Mouse (Mus musculus) kidney, adult 18-20 months (tissue): ENCODE measurements around the gene Cd302.
A peak's percentile ranks its signal among the peaks of the same experiment; 100 is the strongest.

Source experiments
- DNase-seq: peaks from one replicate; pipeline ENCODE4 v3.0.0; 2021

Gene Cd302

DNA sequence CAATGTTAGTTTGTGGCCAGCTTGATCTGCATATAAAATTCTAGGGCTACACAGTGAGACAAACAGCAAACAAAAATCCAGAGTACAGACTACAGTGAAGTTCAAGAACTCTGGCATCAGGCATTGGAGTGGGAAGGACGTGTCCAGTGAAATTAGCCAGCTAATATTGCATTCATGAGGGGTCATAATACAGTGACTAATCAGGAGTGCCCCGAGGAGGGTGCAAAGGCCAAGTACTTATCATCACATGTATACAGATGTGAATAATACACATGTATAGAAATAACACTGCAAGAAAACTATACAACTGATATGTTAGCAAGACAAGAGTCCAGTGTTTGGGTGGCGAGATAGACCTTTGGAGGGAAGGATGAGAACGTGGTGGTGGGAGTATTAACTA, 31.5 kb downstream of the Cd302 start:
- no peak for DNase-seq

DNA sequence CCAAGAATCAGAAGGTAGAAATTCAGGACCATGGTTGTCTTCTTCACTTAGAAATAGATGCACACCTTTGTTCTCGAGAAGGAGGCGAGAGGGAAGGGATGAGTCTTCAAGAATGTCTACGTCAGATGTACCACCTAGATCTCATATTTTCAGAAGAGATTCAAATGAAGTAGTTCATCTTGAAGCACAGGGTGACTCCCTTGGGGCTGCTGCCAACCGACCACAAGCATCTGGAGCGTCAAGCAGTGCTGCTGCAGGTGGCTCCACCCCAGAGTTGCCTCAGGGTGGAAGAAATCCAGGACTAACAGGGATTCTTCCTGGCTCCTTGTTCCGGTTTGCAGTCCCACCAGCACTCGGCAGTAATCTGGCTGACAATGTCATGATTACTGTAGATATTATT, 49.8 kb downstream of the Cd302 start:
- no peak for DNase-seq

DNA sequence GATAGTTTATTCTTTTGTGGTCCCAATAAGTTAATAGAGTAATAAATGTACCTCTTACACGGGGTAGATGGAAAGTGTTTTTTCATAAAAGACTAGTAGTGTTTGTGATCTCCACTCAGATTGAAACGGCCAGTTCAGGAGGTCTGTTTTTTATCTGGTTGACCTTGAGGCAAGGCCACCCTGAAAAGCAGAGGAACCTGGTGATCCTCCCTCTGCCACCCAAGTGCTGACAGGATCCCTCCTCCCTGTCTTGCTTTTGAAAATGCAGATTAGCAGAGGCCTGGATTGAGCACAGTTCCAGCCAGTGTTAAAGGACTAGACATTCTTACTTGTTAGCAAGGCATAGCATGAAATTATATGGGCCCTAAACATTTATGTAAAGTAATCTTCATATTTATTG, 51.1 kb downstream of the Cd302 start:
- DNase-seq = no peak

DNA sequence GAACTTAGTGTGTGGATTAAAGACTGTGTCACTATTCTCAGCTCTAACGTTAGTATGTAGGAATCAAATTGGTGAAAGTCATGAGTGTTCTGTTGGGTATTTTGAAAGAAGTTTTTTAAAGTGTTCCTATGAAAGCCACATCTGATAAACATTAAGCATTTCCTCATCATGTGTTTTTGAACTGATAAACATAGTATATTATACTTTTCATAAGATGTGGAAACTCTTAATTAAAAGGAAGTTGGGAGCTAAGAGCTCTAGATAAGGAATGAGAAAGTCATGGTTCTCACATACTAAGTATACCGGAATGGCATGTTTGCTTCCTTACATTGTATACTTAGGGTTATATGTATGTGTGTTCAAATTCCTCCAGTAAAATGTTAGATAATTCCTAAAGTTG, 53.9 kb downstream of the Cd302 start:
- no peak for DNase-seq

DNA sequence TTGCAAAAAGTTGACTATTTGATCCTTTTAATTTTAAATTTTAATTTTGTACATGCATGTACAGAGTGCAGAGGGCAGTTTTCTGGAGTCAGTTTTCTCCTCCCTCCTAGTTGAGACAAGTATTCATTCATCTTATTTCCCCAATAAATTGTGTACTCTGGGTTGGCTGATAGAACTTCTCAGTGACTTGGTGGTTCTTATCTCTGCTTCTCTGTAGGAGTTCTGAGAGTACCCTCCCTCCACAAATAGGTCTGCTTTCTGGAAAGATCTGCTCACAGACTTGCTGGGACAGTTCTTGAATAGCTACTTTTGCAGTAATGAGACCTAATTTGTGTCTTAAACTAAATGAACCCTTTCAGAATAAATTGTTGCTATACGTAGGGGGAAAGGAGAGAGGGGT, 55.8 kb downstream of the Cd302 start:
- DNase-seq = no peak

DNA sequence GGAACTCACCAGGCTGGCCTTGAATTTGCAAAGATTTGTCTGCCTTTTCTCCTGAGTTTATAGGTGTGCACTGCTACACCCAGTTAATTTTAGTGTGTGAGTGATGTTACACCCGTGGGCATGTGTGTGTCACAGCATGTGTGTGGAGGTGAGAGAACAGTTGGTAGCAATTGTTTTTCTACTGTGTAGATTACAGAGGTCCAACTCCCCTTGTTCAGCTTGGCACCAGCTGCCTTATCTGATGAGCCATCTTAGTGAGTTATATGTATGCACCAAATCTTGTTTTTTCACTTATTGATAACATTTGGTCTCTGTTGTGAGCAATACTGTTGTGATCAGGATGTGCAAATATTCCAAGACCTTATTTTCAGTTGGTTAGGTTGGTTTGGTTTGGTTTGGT, 60.8 kb downstream of the Cd302 start:
- DNase-seq = no peak

DNA sequence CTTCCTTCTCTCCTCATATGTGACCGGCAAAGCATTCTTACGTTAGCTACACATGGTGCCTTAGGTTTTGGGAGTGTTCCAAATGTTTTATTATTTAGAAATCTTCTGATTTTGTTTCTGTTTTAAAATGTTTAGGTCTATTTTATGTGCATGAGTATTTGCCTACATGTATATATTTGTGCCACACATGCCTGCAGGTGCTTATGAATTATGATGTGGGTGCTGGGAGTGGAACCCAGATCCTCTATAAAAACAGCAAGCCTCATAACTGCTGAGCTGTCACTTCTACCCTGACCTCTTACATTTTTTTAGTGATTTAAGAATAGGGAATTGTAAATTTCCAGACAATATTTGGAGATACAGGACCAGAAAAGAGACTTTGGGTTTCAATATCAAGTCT, 62.3 kb downstream of the Cd302 start:
- DNase-seq = no peak

DNA sequence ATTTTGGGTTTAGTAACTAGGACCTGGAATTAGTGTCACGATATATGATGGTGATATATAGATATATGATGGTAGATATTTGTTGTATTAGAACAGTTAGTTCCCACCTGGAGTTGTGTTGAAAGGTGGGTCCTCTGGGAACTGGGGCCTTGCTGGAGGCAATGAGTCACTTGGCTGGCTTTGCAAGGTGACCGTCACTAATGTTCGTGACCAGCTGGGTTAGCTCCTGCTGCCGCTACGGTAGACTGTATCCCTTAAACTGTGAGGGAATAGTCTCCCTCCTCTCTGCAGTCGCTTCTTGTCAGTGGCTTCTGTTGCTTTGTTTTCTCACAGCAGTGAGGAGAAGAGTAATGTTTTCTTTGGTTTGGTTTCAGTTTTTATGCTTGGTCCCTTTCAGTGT, 63.1 kb downstream of the Cd302 start:
- DNase-seq = no peak

DNA sequence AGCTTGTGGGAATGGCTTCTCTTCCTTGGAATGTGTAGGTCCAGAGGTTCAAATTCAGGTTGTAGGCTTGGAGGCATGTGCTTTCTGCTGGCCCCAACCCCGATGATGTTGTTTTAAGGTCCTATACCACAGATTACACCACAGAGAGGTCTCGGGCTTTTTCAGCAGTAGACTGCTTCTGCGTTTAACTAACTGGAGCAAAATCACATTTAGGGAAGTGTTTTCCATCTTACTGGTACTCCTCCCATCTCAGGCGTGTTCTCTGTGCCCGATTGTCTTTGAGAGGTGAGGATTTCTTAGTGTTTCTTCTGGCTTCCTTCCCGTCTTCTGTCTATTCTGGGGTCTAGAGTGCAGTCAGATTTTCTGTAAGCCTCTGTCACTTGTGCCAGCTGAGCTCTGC, 66.7 kb downstream of the Cd302 start:
- DNase-seq = no peak

DNA sequence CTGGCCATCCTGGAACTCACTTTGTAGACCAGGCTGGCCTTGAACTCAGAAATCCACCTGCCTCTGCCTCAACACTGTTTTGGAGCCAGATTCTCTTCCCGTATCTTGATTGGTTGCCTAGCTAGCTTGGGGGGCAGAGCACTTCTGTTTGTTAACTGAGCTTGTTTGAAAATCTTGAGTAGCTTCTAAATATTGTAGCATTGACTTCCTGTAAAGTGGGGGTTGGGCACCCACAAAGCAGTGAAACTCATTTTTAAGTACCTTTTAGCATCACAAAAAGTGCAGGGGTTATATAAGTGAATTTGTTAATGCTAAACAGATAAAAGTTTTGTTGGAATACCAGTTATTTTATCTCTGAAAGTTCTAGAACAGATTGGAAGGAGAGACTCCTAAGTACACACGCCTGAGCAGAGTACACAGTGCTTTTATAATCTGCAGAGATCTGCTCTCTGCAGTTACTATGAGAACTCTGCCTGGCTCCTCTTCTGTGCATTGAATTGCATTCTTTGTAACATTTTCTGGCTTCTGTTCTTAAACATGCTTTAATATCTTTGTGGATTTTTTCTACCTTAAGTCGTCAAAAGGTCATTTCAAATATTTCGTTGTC, 67.6 kb downstream of the Cd302 start:
- DNase-seq = no peak

DNA sequence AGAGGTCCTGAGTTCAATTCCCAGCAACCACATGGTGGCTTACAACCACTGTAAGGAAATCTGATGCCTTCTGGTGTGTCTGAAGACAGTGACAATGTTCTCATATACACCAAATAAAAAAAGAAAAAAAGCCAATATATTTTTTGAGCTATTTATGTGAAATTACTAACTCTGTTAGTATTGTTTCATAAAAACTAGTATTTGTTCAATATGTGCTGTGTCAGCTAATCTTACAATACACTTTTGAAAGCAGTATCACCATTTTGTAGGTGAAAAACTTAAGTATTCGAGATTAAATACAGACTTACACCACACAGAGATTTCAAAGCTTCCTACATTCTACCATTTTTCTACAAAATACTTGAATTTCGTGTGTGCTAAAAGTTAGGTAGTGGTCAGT, 69.6 kb downstream of the Cd302 start:
- no peak for DNase-seq

DNA sequence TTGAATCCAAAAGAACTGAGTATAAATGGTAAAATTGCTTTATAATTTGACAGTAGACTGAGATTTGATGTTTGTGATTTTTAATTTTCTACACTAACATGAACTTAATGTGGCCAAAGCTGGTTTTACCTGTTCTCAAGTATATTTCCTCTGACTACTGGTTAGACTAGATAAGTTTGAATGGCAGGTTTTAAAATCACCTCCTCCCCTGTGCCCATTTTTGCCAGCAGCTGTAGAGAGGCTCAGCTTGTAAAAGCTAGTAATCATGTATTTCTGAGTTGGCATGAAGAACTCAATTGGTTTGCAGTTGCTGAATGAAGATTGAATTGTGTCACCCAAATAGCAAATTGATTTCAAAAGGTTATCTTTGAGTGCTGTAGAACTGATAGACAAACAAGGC, 71.8 kb downstream of the Cd302 start:
- DNase-seq = no peak

DNA sequence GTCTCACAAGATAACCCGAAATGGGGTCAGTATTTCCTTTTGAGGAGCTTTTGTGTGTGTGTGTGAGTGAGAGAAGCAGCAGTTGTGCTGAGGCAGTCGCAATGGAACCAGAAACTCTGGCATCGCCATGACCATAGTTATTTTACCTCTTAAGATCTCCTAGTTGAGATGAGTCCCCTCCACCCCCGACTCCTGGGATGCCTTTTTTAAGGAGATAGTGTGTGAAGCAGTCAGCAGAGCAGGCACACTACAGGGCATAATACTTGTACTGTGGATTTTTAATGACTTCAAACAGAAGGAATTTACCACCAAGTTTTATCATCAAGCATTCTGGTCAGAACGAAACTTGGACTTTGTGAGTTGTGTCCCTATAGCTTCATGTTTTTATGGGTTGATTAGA, 73.5 kb downstream of the Cd302 start:
- no peak for DNase-seq

DNA sequence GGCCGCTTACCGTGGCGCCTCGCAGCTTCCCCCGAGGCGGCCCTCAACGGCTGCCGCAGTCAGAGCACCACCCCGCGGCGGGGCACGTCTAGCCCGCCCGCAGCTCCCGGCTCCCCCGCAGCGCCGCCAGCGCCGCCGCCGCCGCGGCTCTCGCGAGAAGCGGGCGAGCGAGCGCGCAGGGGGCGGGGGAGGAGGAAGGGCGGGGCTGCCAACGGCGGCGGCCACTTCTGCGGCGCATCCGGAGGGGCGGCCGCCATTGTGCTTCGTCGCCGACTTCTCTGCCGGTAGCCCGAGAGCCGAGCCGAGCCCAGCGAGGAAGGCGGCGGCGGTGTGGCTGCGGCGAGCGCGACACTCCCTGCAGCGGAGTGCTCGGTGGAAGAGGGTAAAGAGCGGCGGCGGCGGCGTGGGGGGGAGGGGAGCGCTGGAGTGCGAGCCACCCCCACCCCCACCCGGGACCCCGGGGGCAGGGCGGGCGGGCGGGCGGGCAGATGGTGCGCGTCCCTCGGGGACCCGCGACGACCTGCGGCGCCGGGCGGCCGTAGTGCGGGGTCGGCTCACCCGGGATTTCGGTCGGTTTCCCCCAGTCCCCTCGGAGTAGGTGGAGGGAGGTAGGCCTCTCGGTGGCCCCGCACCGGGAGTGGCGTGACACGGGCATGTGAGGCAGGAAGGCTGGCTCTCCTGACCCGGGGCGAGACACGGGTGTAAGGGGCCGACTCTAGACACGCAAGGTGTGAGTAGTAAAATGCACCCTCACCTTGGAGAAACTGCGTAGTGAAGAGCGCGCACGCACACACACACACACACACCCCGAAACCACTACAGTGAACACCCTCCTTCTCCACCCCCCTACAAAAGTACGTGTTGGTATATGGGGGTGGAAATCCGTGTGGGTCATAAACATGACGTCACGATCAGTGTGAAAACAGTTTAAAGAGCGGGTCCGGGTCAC, 74.3 kb downstream of the Cd302 start, which contains the start of the genes Baz2b and March7:
Baz2b (minus strand) TSS at position 137 of the 949 bp plus-strand sequence.
March7 (plus strand) TSS at position 185 of the 949 bp plus-strand sequence.
- DNase-seq = peak; percentile 87

DNA sequence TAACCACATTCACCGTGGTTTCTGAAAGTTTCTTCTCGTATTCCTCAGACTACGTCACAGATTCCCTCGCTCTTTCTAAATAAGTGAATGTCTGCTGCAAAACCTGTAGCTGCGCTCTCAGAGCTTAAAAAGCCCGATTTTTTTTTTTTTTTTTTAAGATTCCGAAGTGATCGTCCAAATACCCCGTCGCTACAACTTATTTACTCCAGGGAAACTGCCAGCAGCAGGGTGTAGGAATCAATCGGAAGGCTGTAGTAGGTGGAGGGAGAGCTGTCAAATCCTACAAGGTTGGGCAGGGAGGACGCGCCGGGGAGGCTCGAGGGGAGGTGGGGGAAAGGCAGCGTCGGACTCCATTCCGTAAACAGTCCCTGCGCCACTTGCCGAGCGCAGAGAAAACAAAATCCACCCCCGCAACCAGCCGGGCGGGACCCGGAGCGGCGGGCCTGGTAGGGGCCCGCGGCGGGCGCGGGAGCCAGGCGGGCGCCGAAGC, 75.1 kb downstream of the Cd302 start:
- DNase-seq = peak; percentile 67

DNA sequence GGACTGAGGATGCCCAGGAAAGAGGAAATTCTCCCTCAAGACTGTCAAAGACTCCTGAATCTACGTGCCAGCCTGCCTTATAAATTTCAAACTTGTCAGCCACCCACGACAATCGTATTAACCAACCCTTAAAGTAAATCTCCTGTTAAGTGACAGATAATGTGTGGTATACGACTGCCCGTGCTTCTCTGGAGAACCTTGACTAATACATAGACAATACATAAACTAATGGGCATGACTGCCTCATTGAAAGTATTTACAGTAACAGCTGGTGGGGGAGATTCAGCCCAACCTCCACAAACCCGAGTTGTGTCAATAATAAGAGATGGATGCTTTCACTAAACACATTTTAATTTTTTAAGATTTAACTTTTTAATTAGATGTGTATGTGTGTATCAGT, 78.5 kb downstream of the Cd302 start:
- DNase-seq = no peak

DNA sequence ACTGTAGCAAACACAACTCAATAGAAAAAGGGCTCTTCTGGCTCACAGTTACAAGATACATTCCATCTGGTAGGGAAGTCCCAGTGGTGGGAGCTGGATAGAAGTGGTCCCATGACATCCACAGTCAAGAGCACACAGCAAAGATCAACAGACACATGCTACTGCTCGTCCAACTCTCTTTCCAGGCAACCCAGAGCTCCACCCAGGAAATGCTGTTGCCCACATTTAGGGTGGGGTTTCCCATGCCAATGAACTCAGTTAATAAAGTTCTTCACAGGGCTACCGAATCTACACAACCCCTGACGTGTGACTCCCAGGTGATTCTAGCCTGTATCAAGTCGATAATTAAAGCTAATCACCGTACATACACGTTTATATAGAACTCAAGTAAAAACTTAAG, 80.1 kb downstream of the Cd302 start:
- no peak for DNase-seq

DNA sequence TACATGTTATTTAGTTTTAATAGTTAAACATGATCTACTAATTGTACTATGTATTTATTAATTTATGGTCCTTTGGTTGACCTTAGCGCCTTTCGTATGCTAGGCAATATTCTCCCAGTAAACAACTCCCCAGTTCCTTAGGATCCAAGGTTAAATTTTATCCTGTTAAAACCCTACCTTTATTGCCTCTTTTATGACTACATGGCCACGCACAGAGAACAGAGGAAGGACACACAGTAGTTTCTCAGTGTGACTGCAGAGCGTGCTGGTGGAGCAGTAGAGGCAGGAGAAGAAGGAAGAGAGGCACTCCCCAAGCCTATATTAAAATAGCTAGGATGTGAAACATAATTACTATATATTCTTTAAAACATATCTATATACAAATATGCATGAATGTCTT, 80.6 kb downstream of the Cd302 start:
- DNase-seq = no peak

DNA sequence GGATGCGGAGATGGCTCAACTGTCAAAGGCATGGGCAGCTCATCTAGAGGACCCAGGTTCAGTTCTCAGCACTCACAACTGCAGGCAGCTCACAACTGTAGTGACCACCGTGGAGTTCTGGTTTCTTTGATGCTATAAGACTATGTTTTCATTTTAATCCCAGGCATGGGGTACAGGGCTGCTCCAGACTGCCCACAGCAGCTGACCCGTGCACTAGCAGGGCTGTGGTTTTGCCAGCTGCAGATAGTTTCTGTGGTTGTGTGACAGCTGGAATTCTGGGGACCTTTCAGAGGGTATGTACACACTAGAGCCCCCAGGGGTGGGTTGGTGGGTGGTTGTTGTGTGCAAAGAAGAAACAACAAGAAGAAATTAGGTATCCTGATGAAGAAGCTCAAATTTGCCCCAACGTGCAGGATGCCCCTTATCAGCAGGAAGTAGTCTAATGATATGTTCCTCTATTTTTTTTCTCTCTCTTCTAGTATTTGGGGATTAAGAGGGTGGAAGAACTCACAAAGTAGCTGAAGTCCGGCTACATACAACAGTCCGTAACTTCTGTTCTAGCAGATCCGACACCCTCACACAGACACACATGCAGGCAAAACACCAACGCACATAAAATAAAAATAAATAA, 81.3 kb downstream of the Cd302 start:
- no peak for DNase-seq
